In the genomic region with DNA sequence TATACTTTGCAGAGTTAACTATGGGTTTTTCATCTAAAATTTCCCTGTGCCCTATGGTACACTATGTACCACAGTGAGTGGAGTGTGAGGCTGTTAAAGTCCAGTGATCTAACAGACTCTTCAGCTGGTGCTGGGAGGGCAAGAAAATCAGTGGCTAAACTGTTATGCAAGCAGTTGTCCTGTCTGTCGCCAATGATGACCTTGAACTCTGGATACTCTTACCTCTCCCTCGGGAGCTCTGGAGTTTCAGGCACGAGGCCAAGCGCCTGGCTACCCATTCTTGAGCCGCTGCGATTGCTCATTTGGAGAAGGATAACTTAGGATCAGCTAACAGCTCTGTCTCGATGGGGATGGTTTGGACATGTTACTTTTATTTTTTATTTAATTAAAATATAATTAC, we compare ENCODE assay signal across 11 mouse cellular contexts. TPM values are rescaled to one million over a fixed set of nuclear protein-coding genes. Genes with fewer than 3 reads are reported as not detected.
DNase-seq lines count a peak whose midpoint lies in the region; ATAC-seq lines count a peak whose summit lies in the region.
"Had no signal": no experiment of that assay in that cellular context is flagged by ENCODE, and none has a peak within 500 bp of the region (broad histone marks: within the 10 kb centered on the region; RNA-seq: fewer than 3 reads in every experiment).

No protein-coding gene starts in this region.

- H3K27me3 ChIP-seq in midbrain, embryonic 13.5 days = no peaks in the 10 kb centered on the region
- H3K27me3 ChIP-seq: neural tube, embryonic 15.5 days had no signal

- no peaks in the 10 kb centered on the region for H3K36me3 ChIP-seq in midbrain, embryonic 13.5 days
- H3K36me3 ChIP-seq: neural tube, embryonic 15.5 days had no signal

- ATAC-seq in midbrain, embryonic 13.5 days = no peak

- H3K9me3 ChIP-seq in midbrain, embryonic 13.5 days = no peaks in the 10 kb centered on the region
- H3K9me3 ChIP-seq: neural tube, embryonic 15.5 days had no signal

- no peak overlapping the region for H3K4me2 ChIP-seq in midbrain, embryonic 13.5 days (replicated peaks)
- H3K4me2 ChIP-seq: midbrain, embryonic 11.5 days; neural tube, embryonic 15.5 days had no signal

- H3K9ac ChIP-seq in midbrain, embryonic 13.5 days (replicated peaks) = no peak overlapping the region
- H3K9ac ChIP-seq: liver, embryonic 14.5 days; neural tube, embryonic 15.5 days had no signal

- intact Hi-C loops in heart, postnatal 36 days (cut with DNase I) = no loop called here

- DNase-seq in ES-CJ7 (ENCODE audit: low read depth, low spot score) (peak; percentile 67), MN1 (ENCODE audit: low spot score) (peak; percentile 27)
- DNase-seq in gastrocnemius, adult 8-10 months (ENCODE audit: low spot score in 2 of 2) = peak; percentile 31 to 51
- DNase-seq in heart, postnatal 36 days = peak; percentile 56
- DNase-seq in lung, postnatal 10 days = no peak
- DNase-seq in natural killer cell, adult 2 months (ENCODE audit: low spot score in 2 of 2) = no peak
- DNase-seq: cerebellum, postnatal 36 days had no signal

- no peak overlapping the region for H3K27ac ChIP-seq in midbrain, embryonic 13.5 days
- H3K27ac ChIP-seq: liver, embryonic 14.5 days; neural tube, embryonic 15.5 days had no signal

- no peak overlapping the region for H3K4me3 ChIP-seq in midbrain, embryonic 13.5 days (replicated peaks)
- H3K4me3 ChIP-seq: neural tube, embryonic 15.5 days had no signal

- no peaks in the 10 kb centered on the region for H3K4me1 ChIP-seq in midbrain, embryonic 13.5 days (replicated peaks)
- H3K4me1 ChIP-seq: neural tube, embryonic 15.5 days had no signal

- WGBS in midbrain, embryonic 13.5 days = 84% methylated on average over 7 of the region's 7 CpGs

RNA-seq across cellular contexts. Expression of a gene that starts 18.1 kb away (rescaled TPM):
- total RNA-seq in gastrocnemius, adult 8-10 months (2022) = 10 to 100 TPM; 70.6 to 76.0 (median 71.9) TPM
- 10 to 100 TPM; 54.8 to 63.8 TPM for total RNA-seq in heart, postnatal 36 days (2021)
- 34.3 and 34.6 TPM in 2 replicates for polyA plus RNA-seq in midbrain, embryonic 13.5 days (2015; fragmentation: Nextera tagmentation; extraction: Ambion mirVana)

RNA-seq across cellular contexts. Expression of a gene that starts 57.4 kb away (rescaled TPM):
- 10 to 100 TPM in 1 of 4 experiments, 1 to 10 TPM in 3; 9.0 to 12.1 (median 9.2) TPM for total RNA-seq in gastrocnemius, adult 8-10 months (2022)
- total RNA-seq in heart, postnatal 36 days (2021) = 1 to 10 TPM; 6.2 to 6.4 TPM
- 11.8 and 13.0 TPM in 2 replicates for polyA plus RNA-seq in midbrain, embryonic 13.5 days (2015; fragmentation: Nextera tagmentation; extraction: Ambion mirVana)

Comparison
In these comparisons a context has a peak if more than half of its experiments do, and no peak if none do; other contexts are left out.
1. DNase-seq: peak in ES-CJ7 (single experiment), MN1 (single experiment), gastrocnemius, adult 8-10 months (2 of 2) and heart, postnatal 36 days (2 of 2); none in lung, postnatal 10 days (single experiment) and natural killer cell, adult 2 months (0 of 2).